Mouse (Mus musculus) midbrain, embryonic 13.5 days (tissue): Measurements from ENCODE around the gene Tmem63a. TPM values are rescaled to one million over a fixed set of nuclear protein-coding genes. Genes with fewer than 3 reads are reported as not detected.
"Not testable (repeated sequence)": the region's sequence is repeated elsewhere in the genome, so short reads cannot be mapped to it uniquely, and the experiment has no call there.

Source experiments
- ATAC-seq: fragments of 200-750 bp; cut with Nextera tagmentation; 2 replicates; pipeline ENCODE4 v1.8.0; 2017; ENCODE audit warnings: mild to moderate bottlenecking, moderate TSS enrichment, moderate library complexity
- H3K27ac ChIP-seq: fragments of 300-500 bp; sonication (generic); 2 replicates; pipeline ENCODE4 v1.5.1; 2015; ENCODE audit warnings: inconsistent platforms, mild to moderate bottlenecking, moderate library complexity
- H3K27me3 ChIP-seq: fragments of 300-500 bp; sonication (generic); 2 replicates; pipeline ENCODE4 v1.6.1; 2015; ENCODE audit warnings: mild to moderate bottlenecking, inconsistent platforms
- H3K36me3 ChIP-seq: fragments of 300-500 bp; sonication (generic); 2 replicates; pipeline ENCODE4 v1.6.1; 2015; ENCODE audit warnings: mild to moderate bottlenecking, inconsistent platforms
- H3K4me1 ChIP-seq: fragments of 300-500 bp; sonication (generic); replicated peaks from 2 replicates; pipeline ENCODE4 v1.6.1; 2015; ENCODE audit warnings: inconsistent platforms
- H3K4me2 ChIP-seq: fragments of 300-500 bp; sonication (generic); replicated peaks from 2 replicates; pipeline ENCODE4 v1.6.1; 2015; ENCODE audit warnings: moderate library complexity, mild to moderate bottlenecking, inconsistent platforms
- H3K4me3 ChIP-seq: fragments of 300-500 bp; sonication (generic); replicated peaks from 2 replicates; pipeline ENCODE4 v1.5.1; 2015; ENCODE audit warnings: mild to moderate bottlenecking, inconsistent platforms
- H3K9ac ChIP-seq: fragments of 300-500 bp; sonication (generic); replicated peaks from 2 replicates; pipeline ENCODE4 v1.6.1; 2015; ENCODE audit warnings: mild to moderate bottlenecking, inconsistent platforms
- H3K9me3 ChIP-seq: fragments of 300-500 bp; sonication (generic); 2 replicates; pipeline ENCODE4 v1.6.1; 2016; ENCODE audit warnings: mild to moderate bottlenecking, inconsistent platforms
- WGBS: fragments of 180-500 bp; shearing (Covaris S2); methylation state at CpG from one replicate; pipeline ENCODE4 v1.1.7; 2015; 5-methylcytosine and 5-hydroxymethylcytosine counted together
- polyA plus RNA-seq: library from polyadenylated mRNA; unstranded; fragments of >200 nt; fragmentation: Nextera tagmentation; extraction: Ambion mirVana; gene quantifications from 2 replicates; pipeline ENCODE4 v1.2.1, GENCODE M21; 2015

Tmem63a gene
- polyA plus RNA-seq, 1 experiment from 2014 or later: 0.93 TPM

DNA sequence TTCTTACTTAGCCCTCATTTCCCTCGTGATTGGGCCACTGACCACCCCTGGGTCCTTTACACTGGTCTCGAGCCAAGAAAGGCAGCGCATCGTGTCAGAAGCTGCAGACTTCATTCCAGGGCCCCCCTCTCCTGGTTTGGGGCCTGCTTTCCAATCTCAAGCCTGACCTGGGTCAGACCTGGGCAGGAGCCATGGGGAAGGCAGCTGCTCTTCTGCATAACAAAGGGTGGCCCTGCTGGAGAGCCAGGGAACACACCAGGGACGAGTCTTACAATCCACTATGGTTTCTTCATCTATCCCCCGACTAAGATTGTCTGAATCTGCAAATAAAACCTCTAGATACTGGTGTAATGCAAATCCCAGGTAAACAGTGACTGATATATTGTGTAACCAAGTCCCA, 8.5 kb upstream of the Tmem63a start:
- H3K27ac ChIP-seq: no peak overlapping the region
- no peaks in the 10 kb centered on the region for H3K36me3 ChIP-seq
- H3K9ac ChIP-seq: no peak overlapping the region
- ATAC-seq: no peak
- H3K4me1 ChIP-seq: peaks cover 13% of the 10 kb centered on the region
- no peaks in the 10 kb centered on the region for H3K9me3 ChIP-seq
- H3K4me2 ChIP-seq: no peak overlapping the region
- peaks cover 50% of the 10 kb centered on the region for H3K27me3 ChIP-seq
- H3K4me3 ChIP-seq: no peak overlapping the region
- WGBS: 9% methylated on average over 6 of the region's 6 CpGs

DNA sequence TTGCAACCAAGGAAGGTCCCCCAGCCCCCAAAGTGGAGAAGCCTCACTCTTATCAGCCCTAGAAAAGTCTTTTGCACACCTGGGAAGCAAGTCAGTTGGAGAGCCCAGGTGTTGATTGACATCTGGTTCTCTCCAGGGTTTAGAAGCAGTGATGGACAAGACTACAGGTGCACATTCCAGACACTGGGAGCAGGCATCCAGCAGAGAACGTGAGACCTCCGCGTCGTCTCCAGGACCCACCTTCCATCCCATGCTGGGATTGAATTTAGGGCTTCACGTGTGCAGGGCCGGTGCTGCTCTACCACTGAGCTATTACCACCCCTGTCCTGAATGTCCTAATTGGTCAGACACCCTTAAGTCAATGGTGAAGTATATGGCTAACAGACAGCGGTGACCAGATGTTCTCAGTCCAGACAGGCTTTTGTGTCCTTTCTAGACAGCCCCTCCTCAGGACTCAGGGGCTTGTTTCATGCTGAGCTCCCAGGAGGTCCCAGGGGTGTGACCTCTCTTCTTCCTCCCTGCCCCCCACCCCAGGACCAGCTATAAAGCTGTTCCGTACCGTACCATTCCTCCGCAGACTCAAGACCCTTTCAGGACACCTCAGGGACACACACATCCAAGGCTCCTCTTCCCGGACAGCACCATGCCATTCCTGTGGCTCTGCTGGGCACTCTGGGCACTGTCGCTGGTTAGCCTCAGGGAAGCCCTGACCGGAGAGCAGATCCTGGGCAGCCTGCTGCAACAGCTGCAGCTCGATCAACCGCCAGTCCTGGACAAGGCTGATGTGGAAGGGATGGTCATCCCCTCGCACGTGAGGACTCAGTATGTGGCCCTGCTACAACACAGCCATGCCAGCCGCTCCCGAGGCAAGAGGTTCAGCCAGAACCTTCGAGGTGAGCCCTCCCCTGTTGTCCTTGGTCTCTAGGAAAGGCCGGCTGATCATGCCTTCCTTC, 7.4 kb upstream of the Tmem63a start, which contains the start of gene Lefty1:
Gene Lefty1, plus strand, starts transcription at position 556 of the 953 bp plus-strand sequence.
- ATAC-seq: no peak
- peaks cover 13% of the 10 kb centered on the region for H3K4me1 ChIP-seq
- H3K9me3 ChIP-seq: no peaks in the 10 kb centered on the region
- no peaks in the 10 kb centered on the region for H3K36me3 ChIP-seq
- H3K9ac ChIP-seq: 0 out of 2 replicates have a peak within 1 kb of the TSS, but pooled peaks have one; percentile 23
- no peak within 1 kb of the TSS for H3K27ac ChIP-seq
- no peak within 1 kb of the TSS for H3K4me2 ChIP-seq
- WGBS: 14% methylated on average over 21 of the region's 21 CpGs
- H3K4me3 ChIP-seq: no peak within 1 kb of the TSS
- H3K27me3 ChIP-seq: peaks cover 51% of the 10 kb centered on the region

- ATAC-seq: 0 out of 2 replicates have a peak, but pooled peaks have one; percentile 66
- Histone ChIP-seq H3K4me1 (peaks cover 17% of the 10 kb centered on the region), H3K27me3 (peaks cover 71% of the 10 kb centered on the region), H3K4me3 (peak overlapping the region; percentile 22), H3K4me2 (peak overlapping the region; percentile 45)
- 2% methylated on average over 41 of the region's 41 CpGs for WGBS
- H3K9ac ChIP-seq, H3K9me3 ChIP-seq, H3K27ac ChIP-seq, H3K36me3 ChIP-seq: not testable (repeated sequence)
Measured at GRCm38 (mm10) chr1:180936610-180937398, 5.3 kb upstream of the Tmem63a start.

DNA sequence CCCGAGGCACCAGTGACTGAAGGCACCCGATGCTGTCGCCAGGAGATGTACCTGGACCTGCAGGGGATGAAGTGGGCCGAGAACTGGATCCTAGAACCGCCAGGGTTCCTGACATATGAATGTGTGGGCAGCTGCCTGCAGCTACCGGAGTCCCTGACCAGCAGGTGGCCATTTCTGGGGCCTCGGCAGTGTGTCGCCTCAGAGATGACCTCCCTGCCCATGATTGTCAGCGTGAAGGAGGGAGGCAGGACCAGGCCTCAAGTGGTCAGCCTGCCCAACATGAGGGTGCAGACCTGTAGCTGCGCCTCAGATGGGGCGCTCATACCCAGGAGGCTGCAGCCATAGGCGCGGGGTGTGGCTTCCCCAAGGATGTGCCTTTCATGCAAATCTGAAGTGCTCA, 4.5 kb upstream of the Tmem63a start:
- peaks cover 25% of the 10 kb centered on the region for H3K4me1 ChIP-seq
- H3K4me3 ChIP-seq, H3K27ac ChIP-seq, H3K36me3 ChIP-seq, H3K9ac ChIP-seq, H3K9me3 ChIP-seq, ATAC-seq, H3K4me2 ChIP-seq: not testable (repeated sequence)
- peaks cover 79% of the 10 kb centered on the region for H3K27me3 ChIP-seq
- 22% methylated on average over 13 of the region's 13 CpGs for WGBS

GRCm38 (mm10) chr1:180938781-180939180, 3.4 kb upstream of the Tmem63a start:
- not testable (repeated sequence) for H3K4me3 ChIP-seq, H3K27ac ChIP-seq, H3K9ac ChIP-seq, ATAC-seq, H3K4me2 ChIP-seq, H3K9me3 ChIP-seq, H3K36me3 ChIP-seq
- WGBS: 69% methylated on average over 2 of the region's 2 CpGs
- Histone ChIP-seq H3K27me3 (peaks cover 84% of the 10 kb centered on the region), H3K4me1 (peaks cover 26% of the 10 kb centered on the region)

DNA sequence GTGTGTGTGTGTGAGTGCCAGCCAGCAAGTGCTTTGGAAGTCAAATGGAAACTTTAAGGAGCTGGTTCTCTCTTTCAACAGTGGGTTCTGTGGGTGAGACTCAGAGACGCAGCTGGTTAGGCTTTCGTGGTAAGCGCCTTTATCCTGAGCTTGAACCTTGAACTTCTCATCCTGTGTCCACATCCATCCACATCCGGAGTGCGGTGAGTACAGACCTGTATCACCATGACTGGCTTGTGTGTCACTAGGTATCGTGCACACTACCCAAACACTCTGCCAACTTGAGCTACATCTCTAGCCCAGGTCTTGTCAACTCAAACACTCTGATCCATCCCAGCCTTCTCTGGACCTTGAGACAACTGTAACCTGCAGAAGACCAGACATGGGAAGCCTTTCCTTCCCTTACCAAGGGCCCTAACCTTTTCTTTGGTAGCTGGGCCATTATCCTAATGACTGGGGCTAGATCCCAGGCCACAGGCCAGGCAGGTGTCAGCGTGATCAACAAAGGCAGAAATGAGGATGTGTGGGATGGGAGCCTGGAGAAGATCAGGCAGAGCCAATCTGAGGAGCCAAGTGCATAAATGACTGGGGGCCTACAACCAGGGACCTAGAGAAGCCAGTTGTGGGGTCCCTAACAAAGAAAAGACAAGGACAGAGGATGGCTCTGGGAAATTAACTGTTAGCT, 1.2 kb upstream of the Tmem63a start:
- Histone ChIP-seq H3K4me2 (no peak overlapping the region), H3K36me3 (no peaks in the 10 kb centered on the region), H3K4me1 (peaks cover 30% of the 10 kb centered on the region), H3K9me3 (no peaks in the 10 kb centered on the region), H3K9ac (no peak overlapping the region), H3K27me3 (peaks cover 79% of the 10 kb centered on the region), H3K4me3 (no peak overlapping the region), H3K27ac (no peak overlapping the region)
- no peak for ATAC-seq
- 89% methylated on average over 7 of the region's 7 CpGs for WGBS

DNA sequence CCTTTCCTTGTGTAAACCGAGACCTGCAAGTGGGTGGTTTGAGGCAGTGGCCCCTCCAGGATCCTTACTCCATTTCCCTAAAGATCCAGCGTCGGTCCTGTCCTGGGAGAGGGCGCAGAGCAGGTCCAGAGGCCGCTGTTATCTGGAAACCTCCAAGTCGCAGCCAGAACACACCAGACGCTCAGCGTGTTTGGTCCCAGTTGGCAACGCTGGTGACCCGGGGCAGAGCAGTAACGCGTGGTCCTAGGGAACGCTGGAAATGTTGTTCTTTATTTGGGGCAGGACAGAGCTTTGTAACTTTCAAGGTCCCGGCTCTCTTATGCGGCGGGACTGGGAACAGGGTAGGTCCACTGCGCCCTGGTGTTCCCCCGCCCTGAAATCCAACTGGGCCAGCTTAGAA, 418 bp upstream of the Tmem63a start:
- 4% methylated on average over 18 of the region's 18 CpGs for WGBS

GRCm38 (mm10) chr1:180943032-180943644, 994 bp downstream of the Tmem63a start:
- peak overlapping the region; percentile 96 for H3K4me2 ChIP-seq
- H3K9me3 ChIP-seq: no peaks in the 10 kb centered on the region
- peak overlapping the region; percentile 66 for H3K4me3 ChIP-seq
- H3K27me3 ChIP-seq: peaks cover 59% of the 10 kb centered on the region
- H3K9ac ChIP-seq: peak overlapping the region; percentile 53; the same call in 1 of the 2 replicates
- peaks cover 25% of the 10 kb centered on the region for H3K4me1 ChIP-seq
- no peak overlapping the region for H3K27ac ChIP-seq
- ATAC-seq: no peak
- H3K36me3 ChIP-seq: no peaks in the 10 kb centered on the region
- WGBS: 50% methylated on average over 11 of the region's 11 CpGs

More for the DNA sequence above, 418 bp upstream of the Tmem63a start:
- Histone ChIP-seq H3K4me3 (peak overlapping the region; percentile 66), H3K4me1 (peaks cover 29% of the 10 kb centered on the region), H3K27me3 (peaks cover 73% of the 10 kb centered on the region), H3K36me3 (no peaks in the 10 kb centered on the region), H3K9me3 (no peaks in the 10 kb centered on the region), H3K9ac (peak overlapping the region; percentile 53), H3K4me2 (peak overlapping the region; percentile 96), H3K27ac (no peak overlapping the region)
- no peak; the same call in 1 of the 2 replicates for ATAC-seq

DNA sequence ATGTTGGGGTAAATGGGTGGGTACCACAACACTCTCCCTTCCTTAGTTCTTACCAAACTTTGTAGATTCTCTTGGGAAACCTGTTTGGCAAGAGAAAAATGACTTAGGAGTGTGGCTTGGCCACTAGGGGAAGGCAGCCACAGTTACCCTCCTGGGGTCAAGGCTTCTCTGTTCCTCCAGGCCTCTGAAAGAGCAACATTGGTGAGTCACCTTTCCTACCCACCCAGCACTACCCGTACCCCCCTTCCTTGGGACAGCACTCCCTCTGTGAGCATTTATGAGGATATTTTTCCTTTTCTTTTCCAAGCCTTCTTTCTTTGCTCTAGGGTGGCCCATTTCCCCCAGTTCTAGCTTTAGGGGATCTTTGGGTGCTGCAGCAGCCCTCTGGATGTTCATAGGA, 1.8 kb downstream of the Tmem63a start:
- Histone ChIP-seq H3K4me2 (no peak overlapping the region), H3K9me3 (no peaks in the 10 kb centered on the region), H3K27me3 (peaks cover 59% of the 10 kb centered on the region), H3K4me3 (no peak overlapping the region), H3K36me3 (no peaks in the 10 kb centered on the region), H3K4me1 (peaks cover 25% of the 10 kb centered on the region), H3K27ac (no peak overlapping the region), H3K9ac (no peak overlapping the region)
- no peak for ATAC-seq
- 68% methylated on average over 1 of the region's 1 CpGs for WGBS

DNA sequence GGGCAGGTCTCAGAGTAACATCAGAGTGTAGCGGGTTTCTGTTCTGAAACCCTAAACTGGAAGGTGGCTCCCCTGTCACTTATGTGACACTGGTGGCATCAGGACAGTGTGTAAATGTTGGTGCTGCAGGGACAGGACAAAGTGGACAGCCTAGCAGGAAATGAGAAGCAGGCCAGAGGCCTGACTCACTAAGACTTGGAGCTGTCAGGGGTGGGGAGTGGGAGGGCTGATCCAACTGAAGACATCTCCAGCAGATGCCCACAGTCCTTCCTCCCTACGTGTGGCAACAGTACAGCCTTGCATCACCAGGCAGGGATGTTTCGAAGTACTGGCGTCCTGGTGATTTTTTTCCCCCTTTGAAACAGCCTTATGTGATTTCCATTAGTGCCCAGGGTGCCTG, 2.4 kb downstream of the Tmem63a start:
- ATAC-seq: no peak
- Histone ChIP-seq H3K9ac (no peak overlapping the region), H3K4me3 (no peak overlapping the region), H3K27me3 (peaks cover 59% of the 10 kb centered on the region), H3K4me1 (peaks cover 25% of the 10 kb centered on the region), H3K36me3 (no peaks in the 10 kb centered on the region), H3K4me2 (no peak overlapping the region), H3K9me3 (no peaks in the 10 kb centered on the region), H3K27ac (no peak overlapping the region)
- 78% methylated on average over 4 of the region's 4 CpGs for whole genome bisulfite sequencing
